Mouse (Mus musculus): Measurements from ENCODE around the gene Bora. TPM values are rescaled to one million over a fixed set of nuclear protein-coding genes. Genes with fewer than 3 reads are reported as not detected.

Bora gene
- polyA plus RNA-seq, 1 experiment from 2014 or later: 13.6 TPM

GRCm38 (mm10) chr14:99045378-99046030 lies 518 bp upstream of the Bora start:
- under 1% methylated on average over 61 of the region's 70 CpGs for WGBS
- Histone ChIP-seq H3K4me1 (replicated peaks; ENCODE audit: control insufficient read depth, insufficient read depth, low read length) (peaks cover 18% of the 10 kb centered on the region), H3K27me3 (ENCODE audit: control insufficient read depth, insufficient read depth, low read length) (no peaks in the 10 kb centered on the region), H3K27ac (peak overlapping the region; percentile 82), H3K9ac (peak overlapping the region; percentile 88), H3K4me3 (replicated peaks; ENCODE audit: low read length) (peak overlapping the region; percentile 89), H3K4me2 (replicated peaks) (peak overlapping the region; percentile 62), H3K36me3 (replicated peaks; ENCODE audit: control insufficient read depth, insufficient read depth) (no peaks in the 10 kb centered on the region), H3K9me3 (ENCODE audit: control insufficient read depth, low read length) (no peaks in the 10 kb centered on the region)
- peak; percentile 33 for DNase-seq (ENCODE audit: low spot score)
- peak; percentile 14 for ATAC-seq (ENCODE audit: low FRiP score)

- Histone ChIP-seq H3K9me3 (ENCODE audit: control insufficient read depth, low read length) (no peaks in the 10 kb centered on the region), H3K4me1 (replicated peaks; ENCODE audit: control insufficient read depth, insufficient read depth, low read length) (peaks cover 18% of the 10 kb centered on the region), H3K4me3 (replicated peaks; ENCODE audit: low read length) (peak overlapping the region; percentile 89), H3K9ac (peak overlapping the region; percentile 88), H3K27me3 (ENCODE audit: control insufficient read depth, insufficient read depth, low read length) (no peaks in the 10 kb centered on the region), H3K4me2 (replicated peaks) (peak overlapping the region; percentile 67), H3K27ac (no peak overlapping the region), H3K36me3 (replicated peaks; ENCODE audit: control insufficient read depth, insufficient read depth) (0 out of 2 replicates have a peak, but pooled peaks cover 6% of the 10 kb centered on the region)
- ATAC-seq (ENCODE audit: low FRiP score) (no peak), DNase-seq (ENCODE audit: low spot score) (no peak)
- 2% methylated on average over 15 of the region's 15 CpGs for WGBS
Observed at GRCm38 (mm10) chr14:99046782-99047181, 760 bp downstream of the Bora start.

- Histone ChIP-seq H3K27ac (no peak overlapping the region), H3K9me3 (ENCODE audit: control insufficient read depth, low read length) (no peaks in the 10 kb centered on the region), H3K4me2 (replicated peaks) (no peak overlapping the region), H3K27me3 (ENCODE audit: control insufficient read depth, insufficient read depth, low read length) (no peaks in the 10 kb centered on the region), H3K36me3 (replicated peaks; ENCODE audit: control insufficient read depth, insufficient read depth) (peaks cover 6% of the 10 kb centered on the region), H3K4me3 (replicated peaks; ENCODE audit: low read length) (no peak overlapping the region), H3K9ac (no peak overlapping the region), H3K4me1 (replicated peaks; ENCODE audit: control insufficient read depth, insufficient read depth, low read length) (no peaks in the 10 kb centered on the region)
- DNase-seq (ENCODE audit: low spot score): no peak
- no peak for ATAC-seq (ENCODE audit: low FRiP score)
- 89% methylated on average over 7 of the region's 7 CpGs for WGBS
Observed at GRCm38 (mm10) chr14:99058959-99059586, 13.1 kb downstream of the Bora start.

- no peak overlapping the region for H3K4me2 ChIP-seq (replicated peaks)
- WGBS: 93% methylated on average over 12 of the region's 12 CpGs
- no peak overlapping the region for H3K4me3 ChIP-seq (replicated peaks; ENCODE audit: low read length)
- H3K27me3 ChIP-seq (ENCODE audit: control insufficient read depth, insufficient read depth, low read length): no peaks in the 10 kb centered on the region
- no peak for ATAC-seq (ENCODE audit: low FRiP score)
- peaks cover 6% of the 10 kb centered on the region for H3K36me3 ChIP-seq (replicated peaks; ENCODE audit: control insufficient read depth, insufficient read depth)
- H3K27ac ChIP-seq: no peak overlapping the region
- no peaks in the 10 kb centered on the region for H3K4me1 ChIP-seq (replicated peaks; ENCODE audit: control insufficient read depth, insufficient read depth, low read length)
- no peak for DNase-seq (ENCODE audit: low spot score)
- H3K9me3 ChIP-seq (ENCODE audit: control insufficient read depth, low read length): no peaks in the 10 kb centered on the region
- H3K9ac ChIP-seq: no peak overlapping the region
Observed at GRCm38 (mm10) chr14:99060616-99061015, 14.6 kb downstream of the Bora start.

- WGBS: 97% methylated on average over 2 of the region's 2 CpGs
- peaks cover 3% of the 10 kb centered on the region for H3K36me3 ChIP-seq (replicated peaks; ENCODE audit: control insufficient read depth, insufficient read depth)
- no peak for ATAC-seq (ENCODE audit: low FRiP score)
- no peak overlapping the region for H3K27ac ChIP-seq
- no peak overlapping the region for H3K9ac ChIP-seq
- no peak for DNase-seq (ENCODE audit: low spot score)
- H3K4me3 ChIP-seq (replicated peaks; ENCODE audit: low read length): no peak overlapping the region
- no peak overlapping the region for H3K4me2 ChIP-seq (replicated peaks)
- no peaks in the 10 kb centered on the region for H3K9me3 ChIP-seq (ENCODE audit: control insufficient read depth, low read length)
- H3K4me1 ChIP-seq (replicated peaks; ENCODE audit: control insufficient read depth, insufficient read depth, low read length): no peaks in the 10 kb centered on the region
- H3K27me3 ChIP-seq (ENCODE audit: control insufficient read depth, insufficient read depth, low read length): no peaks in the 10 kb centered on the region
Observed at GRCm38 (mm10) chr14:99063091-99063490, 17.1 kb downstream of the Bora start.

- no peak overlapping the region for H3K9ac ChIP-seq
- no peak overlapping the region for H3K27ac ChIP-seq
- no peak overlapping the region for H3K4me3 ChIP-seq (replicated peaks; ENCODE audit: low read length)
- no peak for DNase-seq (ENCODE audit: low spot score)
- H3K36me3 ChIP-seq (replicated peaks; ENCODE audit: control insufficient read depth, insufficient read depth): peaks cover 38% of the 10 kb centered on the region
- no peaks in the 10 kb centered on the region for H3K27me3 ChIP-seq (ENCODE audit: control insufficient read depth, insufficient read depth, low read length)
- no peak overlapping the region for H3K4me2 ChIP-seq (replicated peaks)
- no peaks in the 10 kb centered on the region for H3K4me1 ChIP-seq (replicated peaks; ENCODE audit: control insufficient read depth, insufficient read depth, low read length)
- ATAC-seq (ENCODE audit: low FRiP score): no peak
- 91% methylated on average over 4 of the region's 4 CpGs for WGBS
- H3K9me3 ChIP-seq (ENCODE audit: control insufficient read depth, low read length): no peaks in the 10 kb centered on the region
Observed at GRCm38 (mm10) chr14:99071146-99071545, 25.1 kb downstream of the Bora start.

- ATAC-seq (ENCODE audit: low FRiP score) (no peak), DNase-seq (ENCODE audit: low spot score) (no peak)
- H3K4me2 ChIP-seq (replicated peaks): no peak overlapping the region
- no peaks in the 10 kb centered on the region for H3K4me1 ChIP-seq (replicated peaks; ENCODE audit: control insufficient read depth, insufficient read depth, low read length)
- H3K27ac ChIP-seq: no peak overlapping the region
- no peak overlapping the region for H3K9ac ChIP-seq
- H3K36me3 ChIP-seq (replicated peaks; ENCODE audit: control insufficient read depth, insufficient read depth): peaks cover 80% of the 10 kb centered on the region
- H3K27me3 ChIP-seq (ENCODE audit: control insufficient read depth, insufficient read depth, low read length): no peaks in the 10 kb centered on the region
- 93% methylated on average over 7 of the region's 7 CpGs for WGBS
- no peaks in the 10 kb centered on the region for H3K9me3 ChIP-seq (ENCODE audit: control insufficient read depth, low read length)
- H3K4me3 ChIP-seq (replicated peaks; ENCODE audit: low read length): no peak overlapping the region
Observed at GRCm38 (mm10) chr14:99088947-99089346, 42.9 kb downstream of the Bora start.

GRCm38 (mm10) chr14:99099267-99099966 lies 53.4 kb downstream of the Bora start, which contains the start of the genes Pibf1 and Dis3:
Pibf1 (plus strand) TSS chr14:99099424.
Dis3 (minus strand) TSS chr14:99099770.
- Histone ChIP-seq H3K4me2 (replicated peaks) (peak within 1 kb of the TSS; percentile 80), H3K4me3 (replicated peaks; ENCODE audit: low read length) (peak within 1 kb of the TSS; percentile 74), H3K36me3 (replicated peaks; ENCODE audit: control insufficient read depth, insufficient read depth) (peaks cover 61% of the 10 kb centered on the region), H3K27me3 (ENCODE audit: control insufficient read depth, insufficient read depth, low read length) (no peaks in the 10 kb centered on the region), H3K9me3 (ENCODE audit: control insufficient read depth, low read length) (no peaks in the 10 kb centered on the region), H3K4me1 (replicated peaks; ENCODE audit: control insufficient read depth, insufficient read depth, low read length) (peaks cover 13% of the 10 kb centered on the region), H3K27ac (peak within 1 kb of the TSS; percentile 85), H3K9ac (peak within 1 kb of the TSS; percentile 88)
- WGBS: 0% methylated on average over 72 of the region's 73 CpGs
- DNase-seq (ENCODE audit: low spot score) (peak; percentile 99), ATAC-seq (ENCODE audit: low FRiP score) (peak; percentile 100)

- no peak overlapping the region for H3K27ac ChIP-seq
- 8% methylated on average over 20 of the region's 20 CpGs for WGBS
- peak overlapping the region; percentile 74 for H3K4me3 ChIP-seq (replicated peaks; ENCODE audit: low read length)
- no peaks in the 10 kb centered on the region for H3K9me3 ChIP-seq (ENCODE audit: control insufficient read depth, low read length)
- ATAC-seq (ENCODE audit: low FRiP score): no peak
- no peak for DNase-seq (ENCODE audit: low spot score)
- H3K4me2 ChIP-seq (replicated peaks): peak overlapping the region; percentile 58
- H3K4me1 ChIP-seq (replicated peaks; ENCODE audit: control insufficient read depth, insufficient read depth, low read length): peaks cover 13% of the 10 kb centered on the region
- H3K36me3 ChIP-seq (replicated peaks; ENCODE audit: control insufficient read depth, insufficient read depth): peaks cover 63% of the 10 kb centered on the region
- H3K27me3 ChIP-seq (ENCODE audit: control insufficient read depth, insufficient read depth, low read length): no peaks in the 10 kb centered on the region
- peak overlapping the region; percentile 62 for H3K9ac ChIP-seq
Observed at GRCm38 (mm10) chr14:99099967-99100587, 54.1 kb downstream of the Bora start.

Data from hindbrain, embryonic 14.5 days (tissue).